Mouse (Mus musculus) cerebellum, adult 2 months (tissue): ENCODE results near the gene Elf5. TPM values are rescaled to one million over a fixed set of nuclear protein-coding genes. Genes with fewer than 3 reads are reported as not detected.

Source experiments
- DNase-seq, 2 experiments: peaks; one replicate each; pipeline ENCODE4 v3.0.0; 2021
- H3K27ac ChIP-seq: fragments of 200-500 bp; 2 replicates; pipeline ENCODE4 v1.5.1; 2012; ENCODE audit warnings: low read length, control low read depth, inconsistent platforms; ENCODE audit not compliant: insufficient read depth
- H3K27me3 ChIP-seq: fragments of 200-500 bp; 2 replicates; pipeline ENCODE4 v1.6.1; 2012; ENCODE audit warnings: inconsistent platforms, mild to moderate bottlenecking, low read length, moderate library complexity; ENCODE audit not compliant: control insufficient read depth, insufficient read depth
- H3K4me1 ChIP-seq: fragments of 200-500 bp; 2 replicates; pipeline ENCODE4 v1.6.1; 2011; ENCODE audit warnings: low read length; ENCODE audit not compliant: control insufficient read depth, insufficient read depth
- H3K4me3 ChIP-seq: fragments of 200-500 bp; replicated peaks from 2 replicates; pipeline ENCODE3; 2011; ENCODE audit warnings: mild to moderate bottlenecking, low read depth, low read length, control low read depth; ENCODE audit not compliant: insufficient read depth
- CTCF ChIP-seq: fragments of 200-500 bp; IDR thresholded peaks from 2 replicates; pipeline ENCODE4 v1.5.1; 2011; ENCODE audit warnings: low read depth, mild to moderate bottlenecking, control low read depth, low read length, moderate library complexity, borderline replicate concordance; ENCODE audit not compliant: insufficient read depth
- POLR2A ChIP-seq: fragments of 200-500 bp; IDR thresholded peaks from 2 replicates; pipeline ENCODE4 v1.6.1; 2011; ENCODE audit warnings: low read length, control low read depth, borderline replicate concordance; ENCODE audit not compliant: insufficient read depth
- WGBS: fragments of 180-500 bp; shearing (Covaris S2); methylation state at CpG from one replicate; pipeline ENCODE4 v1.1.7; 2018; 5-methylcytosine and 5-hydroxymethylcytosine counted together
- polyA plus RNA-seq: library from polyadenylated mRNA; depleted of rRNA; stranded (reverse); fragments of >200 nt; gene quantifications from 2 replicates; pipeline ENCODE4 v1.2.3, GENCODE M21; 2012

Gene Elf5
- polyA plus RNA-seq, 1 experiment: 0.92 TPM

DNA sequence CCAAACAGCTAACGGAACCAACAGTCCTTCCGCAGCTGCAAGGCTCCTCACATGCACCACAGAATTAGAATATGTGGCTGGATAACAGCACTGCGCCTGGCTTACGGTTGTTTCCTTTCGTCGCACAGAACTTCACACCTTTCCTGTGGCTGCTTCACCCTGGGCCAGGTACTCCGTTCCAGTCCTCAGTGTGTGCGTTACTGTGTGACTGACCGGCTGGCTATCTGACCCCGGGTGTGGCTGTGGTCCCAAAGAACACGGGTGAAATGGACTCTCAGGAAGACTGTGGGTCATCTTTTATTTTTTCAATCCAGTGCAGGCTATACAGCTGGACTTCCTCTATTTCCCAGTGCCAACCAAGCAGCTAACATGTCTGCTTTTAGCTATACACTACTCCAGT lies 53.9 kb downstream of the Elf5 start:
- no peak for DNase-seq
- Histone ChIP-seq H3K27me3 (no peaks in the 10 kb centered on the region), H3K4me1 (peaks cover 6% of the 10 kb centered on the region; the same call in 1 of the 2 replicates), H3K4me3 (no peak overlapping the region), H3K27ac (no peak overlapping the region)
- TF ChIP-seq POLR2A (no peak), CTCF (no peak)
- 98% methylated on average over 11 of the region's 11 CpGs for WGBS

- 76% methylated on average over 3 of the region's 3 CpGs for WGBS
- TF ChIP-seq CTCF (no peak), POLR2A (no peak)
- Histone ChIP-seq H3K27ac (no peak overlapping the region), H3K27me3 (no peaks in the 10 kb centered on the region), H3K4me1 (peaks cover 6% of the 10 kb centered on the region; the same call in 1 of the 2 replicates), H3K4me3 (no peak overlapping the region)
- DNase-seq: no peak
Observed at GRCm38 (mm10) chr2:103466272-103466671, 54.8 kb downstream of the Elf5 start.

- peak; percentile 72 to 81 for DNase-seq
Observed at GRCm38 (mm10) chr2:103466984-103467588, 55.6 kb downstream of the Elf5 start.

DNA sequence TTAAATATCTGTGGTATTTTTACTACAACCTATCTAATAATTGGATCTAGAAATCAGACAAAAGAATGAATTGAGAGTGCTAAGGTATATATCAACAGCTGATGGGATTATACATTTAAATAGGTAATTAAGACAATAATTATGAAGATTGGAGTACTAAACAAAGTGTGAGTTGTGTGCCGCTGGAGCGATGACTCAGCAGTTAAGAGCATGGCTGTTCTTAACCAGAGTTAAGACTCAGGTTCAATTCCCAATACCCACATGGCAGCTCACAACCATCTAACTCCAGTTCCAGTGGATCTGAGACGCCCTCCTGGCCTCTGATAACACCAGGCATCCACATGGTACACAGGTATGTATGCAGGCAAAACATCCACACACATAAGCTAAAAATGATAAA lies 61.9 kb downstream of the Elf5 start:
- over 99% methylated on average over 3 of the region's 3 CpGs for WGBS
- H3K27me3 ChIP-seq: no peaks in the 10 kb centered on the region
- TF ChIP-seq POLR2A (no peak), CTCF (no peak)
- H3K4me1 ChIP-seq: no peaks in the 10 kb centered on the region
- no peak for DNase-seq
- no peak overlapping the region for H3K4me3 ChIP-seq
- no peak overlapping the region for H3K27ac ChIP-seq

More at GRCm38 (mm10) chr2:103466984-103467588, 55.6 kb downstream of the Elf5 start:
- Histone ChIP-seq H3K4me1 (peaks cover 6% of the 10 kb centered on the region; the same call in 1 of the 2 replicates), H3K4me3 (no peak overlapping the region), H3K27ac (no peak overlapping the region), H3K27me3 (no peaks in the 10 kb centered on the region)
- WGBS: 38% methylated on average over 10 of the region's 10 CpGs
- TF ChIP-seq CTCF (no peak), POLR2A (no peak)

DNA sequence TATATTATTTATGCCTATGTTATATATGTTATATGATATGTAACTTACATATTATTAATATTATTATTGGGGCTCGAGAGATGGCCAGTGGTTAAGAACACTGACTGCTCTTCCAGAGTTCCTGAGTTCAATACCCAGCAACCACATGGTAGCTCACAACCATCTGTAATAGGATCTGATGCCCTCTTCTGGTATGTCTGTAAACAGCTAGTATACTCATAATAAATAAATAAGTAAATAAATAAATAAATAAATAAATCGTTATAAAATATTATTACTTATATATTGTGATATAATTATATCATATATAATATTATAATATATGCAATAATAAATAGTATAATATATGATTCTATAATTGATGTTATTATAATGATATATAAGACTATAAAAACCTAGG lies 64.7 kb downstream of the Elf5 start:
- no peaks in the 10 kb centered on the region for H3K4me1 ChIP-seq
- no peak overlapping the region for H3K27ac ChIP-seq
- WGBS: 96% methylated on average over 2 of the region's 2 CpGs
- TF ChIP-seq CTCF: no peak
- TF ChIP-seq POLR2A: no peak
- DNase-seq: no peak
- no peaks in the 10 kb centered on the region for H3K27me3 ChIP-seq
- no peak overlapping the region for H3K4me3 ChIP-seq

DNA sequence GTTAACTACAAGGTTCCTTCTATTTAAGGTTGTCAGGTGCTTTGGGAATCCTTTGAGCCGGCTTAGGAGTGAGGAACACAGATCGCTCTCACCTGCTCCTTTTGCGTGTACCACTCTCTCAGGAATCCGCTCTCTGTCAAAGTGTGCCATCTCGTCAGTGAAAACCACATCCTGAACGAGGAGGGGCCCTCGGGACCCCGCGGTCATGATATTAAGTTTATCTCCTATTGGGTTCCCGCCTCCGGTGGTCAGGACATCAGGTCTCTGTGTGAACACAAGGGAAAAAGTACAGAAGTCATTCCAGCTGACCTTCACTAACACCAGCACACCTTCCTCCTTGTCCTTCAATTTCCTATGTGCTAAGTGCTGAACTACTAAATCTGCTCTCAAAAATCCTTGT lies 65.2 kb downstream of the Elf5 start:
- DNase-seq: no peak
- Histone ChIP-seq H3K4me3 (no peak overlapping the region), H3K27me3 (no peaks in the 10 kb centered on the region), H3K4me1 (no peaks in the 10 kb centered on the region), H3K27ac (no peak overlapping the region)
- 90% methylated on average over 11 of the region's 11 CpGs for WGBS
- no peak for TF ChIP-seq CTCF
- no peak for TF ChIP-seq POLR2A

DNA sequence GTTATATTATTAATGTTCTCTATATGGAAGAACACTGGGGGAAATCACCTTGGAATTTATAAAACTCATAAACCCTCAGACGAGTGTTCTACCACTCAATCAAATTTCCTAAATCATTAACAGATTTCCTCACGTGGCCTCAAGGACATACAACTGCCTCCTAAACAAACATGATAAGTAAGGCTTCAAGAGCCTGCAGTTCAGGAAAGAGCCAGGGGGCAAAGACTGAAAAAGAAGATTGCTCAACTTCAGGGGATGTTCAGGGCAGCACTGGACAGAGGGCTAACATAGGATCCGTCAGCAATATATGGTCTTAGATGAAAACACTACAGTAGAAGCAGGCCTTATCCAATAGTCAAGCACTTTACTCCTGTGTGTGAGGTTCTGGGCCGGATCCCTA lies 66.0 kb downstream of the Elf5 start:
- no peak for TF ChIP-seq POLR2A
- TF ChIP-seq CTCF: no peak
- no peaks in the 10 kb centered on the region for H3K4me1 ChIP-seq
- no peak for DNase-seq
- H3K27ac ChIP-seq: no peak overlapping the region
- WGBS: 91% methylated on average over 4 of the region's 4 CpGs
- no peaks in the 10 kb centered on the region for H3K27me3 ChIP-seq
- no peak overlapping the region for H3K4me3 ChIP-seq

DNA sequence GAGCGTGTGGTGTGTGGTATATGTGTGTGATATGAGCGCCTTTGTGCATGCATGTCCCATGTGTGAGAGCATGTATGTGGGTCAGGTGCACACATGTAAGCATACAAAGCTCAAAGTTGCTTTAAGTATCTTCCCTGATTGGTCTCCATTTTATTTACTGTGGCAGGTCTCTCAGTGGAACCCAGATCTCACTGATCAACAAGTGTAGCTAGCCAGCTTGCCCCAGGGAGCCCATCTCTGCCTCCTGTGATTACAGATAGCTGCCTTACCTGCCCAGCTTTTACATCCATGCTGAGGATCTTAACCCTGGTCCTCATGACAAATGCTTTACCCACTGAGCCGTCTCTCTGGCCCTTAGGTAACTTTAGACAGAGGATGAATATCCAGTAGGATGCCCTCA lies 66.8 kb downstream of the Elf5 start:
- Histone ChIP-seq H3K4me3 (no peak overlapping the region), H3K27me3 (no peaks in the 10 kb centered on the region), H3K27ac (no peak overlapping the region), H3K4me1 (no peaks in the 10 kb centered on the region)
- no peak for DNase-seq
- TF ChIP-seq CTCF (no peak), POLR2A (no peak)
- 96% methylated on average over 3 of the region's 3 CpGs for WGBS

DNA sequence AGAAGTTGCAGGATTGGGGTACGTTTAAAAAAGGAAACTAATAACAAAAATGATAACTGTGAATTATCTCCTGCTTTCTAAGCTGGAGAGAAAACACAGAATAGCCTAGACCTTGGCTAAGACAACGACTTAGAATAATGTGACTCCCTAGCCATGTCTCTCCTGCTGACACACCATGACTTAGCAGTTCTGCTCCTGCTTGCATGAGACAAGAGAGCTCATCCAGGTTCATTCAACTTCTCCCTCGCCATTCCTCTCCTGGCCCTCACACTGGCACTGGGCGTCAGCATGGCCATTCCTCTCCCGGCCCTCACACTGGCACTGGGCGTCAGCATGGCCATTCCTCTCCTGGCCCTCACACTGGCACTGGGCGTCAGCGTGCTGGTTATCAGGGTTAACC lies 68.8 kb downstream of the Elf5 start:
- Histone ChIP-seq H3K27ac (no peak overlapping the region), H3K4me1 (no peaks in the 10 kb centered on the region), H3K4me3 (no peak overlapping the region), H3K27me3 (no peaks in the 10 kb centered on the region)
- TF ChIP-seq POLR2A: no peak
- no peak for TF ChIP-seq CTCF
- 82% methylated on average over 8 of the region's 8 CpGs for WGBS
- DNase-seq: no peak
